Mouse (Mus musculus) heart, adult 18-20 months (tissue): ENCODE measurements around the gene Mapk13. TPM values are rescaled to one million over a fixed set of nuclear protein-coding genes. Genes with fewer than 3 reads are reported as not detected.

ENCODE experiments used
- DNase-seq, 2 experiments: peaks; one replicate each; pipeline ENCODE4 v3.0.0; 2021 to 2022; ENCODE audit warnings: mixed read lengths in 1 of 2
- total RNA-seq, 2 experiments: library from RNA; stranded (reverse); gene quantifications; 2 replicates each; pipeline ENCODE4 v1.2.3; 2021

The Mapk13 gene
- total RNA-seq, 2 experiments from 2014 or later = 0.46 TPM; not detected in 1

- no peak for DNase-seq
These were observed 6.1 kb downstream of the Mapk13 start for GRCm38 (mm10) chr17:28775161-28775560.

GRCm38 (mm10) chr17:28776817-28777216 lies 7.7 kb downstream of the Mapk13 start:
- no peak for DNase-seq

GRCm38 (mm10) chr17:28777231-28778005 lies 8.3 kb downstream of the Mapk13 start:
- DNase-seq = peak; percentile 70 to 85

GRCm38 (mm10) chr17:28779735-28780134 lies 10.6 kb downstream of the Mapk13 start:
- DNase-seq = no peak

GRCm38 (mm10) chr17:28780836-28781235 lies 11.7 kb downstream of the Mapk13 start:
- DNase-seq = no peak

GRCm38 (mm10) chr17:28781290-28782045 lies 12.4 kb downstream of the Mapk13 start:
- peak; percentile 33 to 52 for DNase-seq

- no peak for DNase-seq
These were observed 15.9 kb downstream of the Mapk13 start for GRCm38 (mm10) chr17:28785036-28785435.

- DNase-seq = no peak
These were observed 18.4 kb downstream of the Mapk13 start for GRCm38 (mm10) chr17:28787507-28787906.

- no peak for DNase-seq
These were observed 27.9 kb downstream of the Mapk13 start for GRCm38 (mm10) chr17:28797031-28797430.

- DNase-seq = peak; percentile 19 to 26
These were observed 30.4 kb downstream of the Mapk13 start for GRCm38 (mm10) chr17:28799291-28800160.

- DNase-seq = no peak
These were observed 31.2 kb downstream of the Mapk13 start for GRCm38 (mm10) chr17:28800281-28800670.

- DNase-seq = peak; percentile 83 to 88
These were observed 31.7 kb downstream of the Mapk13 start, which contains the start of gene Brpf3 for GRCm38 (mm10) chr17:28800671-28801412. TSS of gene Brpf3 (plus strand) at chr17:28801090.

- DNase-seq = peak; percentile 99
These were observed 32.4 kb downstream of the Mapk13 start for GRCm38 (mm10) chr17:28801474-28802005.

GRCm38 (mm10) chr17:28802006-28802481 lies 32.9 kb downstream of the Mapk13 start:
- DNase-seq = no peak

- DNase-seq = no peak
These were observed 34.2 kb downstream of the Mapk13 start for GRCm38 (mm10) chr17:28803316-28803715.

- DNase-seq = no peak
These were observed 35.9 kb downstream of the Mapk13 start for GRCm38 (mm10) chr17:28804973-28805372.

GRCm38 (mm10) chr17:28806770-28807169 lies 37.7 kb downstream of the Mapk13 start:
- no peak for DNase-seq

GRCm38 (mm10) chr17:28808714-28809113 lies 39.6 kb downstream of the Mapk13 start:
- no peak for DNase-seq

GRCm38 (mm10) chr17:28809175-28809831 lies 40.2 kb downstream of the Mapk13 start:
- DNase-seq = no peak

GRCm38 (mm10) chr17:28812345-28812744 lies 43.2 kb downstream of the Mapk13 start:
- no peak for DNase-seq
